Mouse (Mus musculus): ENCODE results near the gene Slc51b. TPM values are rescaled to one million over a fixed set of nuclear protein-coding genes. Genes with fewer than 3 reads are reported as not detected.
A peak's percentile ranks its signal among the peaks of the same experiment; 100 is the strongest.

Slc51b gene
- total RNA-seq, 2 experiments from 2014 or later = not detected

- DNase-seq = peak; percentile 67 to 71
Observed at GRCm38 (mm10) chr9:65408871-65409295, 13.9 kb downstream of the Slc51b start.

- no peak for DNase-seq
Observed at GRCm38 (mm10) chr9:65407861-65408260, 14.9 kb downstream of the Slc51b start.

DNA sequence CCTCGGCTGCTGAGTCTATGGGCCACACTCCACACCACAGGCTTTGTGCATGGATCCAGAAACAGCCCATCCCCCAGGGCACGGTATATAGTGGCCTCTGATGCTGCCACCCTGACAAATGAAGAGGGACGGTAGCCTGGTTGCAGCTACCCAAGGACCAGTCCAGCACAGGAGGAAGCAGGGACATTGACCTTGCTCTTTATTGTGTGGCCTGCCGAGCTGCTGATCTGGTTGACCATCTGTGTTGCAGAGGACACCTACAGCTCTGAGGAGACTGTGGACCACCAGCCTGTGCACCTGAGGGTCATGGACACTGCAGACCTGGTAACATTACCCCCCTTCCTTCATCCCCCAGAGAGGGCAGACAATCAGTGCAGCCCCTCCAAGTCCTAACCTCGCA lies 15.4 kb downstream of the Slc51b start:
- DNase-seq = no peak

GRCm38 (mm10) chr9:65405184-65405449 lies 17.6 kb downstream of the Slc51b start:
- peak in 1 of 2 experiments; percentile 37 for DNase-seq

DNA sequence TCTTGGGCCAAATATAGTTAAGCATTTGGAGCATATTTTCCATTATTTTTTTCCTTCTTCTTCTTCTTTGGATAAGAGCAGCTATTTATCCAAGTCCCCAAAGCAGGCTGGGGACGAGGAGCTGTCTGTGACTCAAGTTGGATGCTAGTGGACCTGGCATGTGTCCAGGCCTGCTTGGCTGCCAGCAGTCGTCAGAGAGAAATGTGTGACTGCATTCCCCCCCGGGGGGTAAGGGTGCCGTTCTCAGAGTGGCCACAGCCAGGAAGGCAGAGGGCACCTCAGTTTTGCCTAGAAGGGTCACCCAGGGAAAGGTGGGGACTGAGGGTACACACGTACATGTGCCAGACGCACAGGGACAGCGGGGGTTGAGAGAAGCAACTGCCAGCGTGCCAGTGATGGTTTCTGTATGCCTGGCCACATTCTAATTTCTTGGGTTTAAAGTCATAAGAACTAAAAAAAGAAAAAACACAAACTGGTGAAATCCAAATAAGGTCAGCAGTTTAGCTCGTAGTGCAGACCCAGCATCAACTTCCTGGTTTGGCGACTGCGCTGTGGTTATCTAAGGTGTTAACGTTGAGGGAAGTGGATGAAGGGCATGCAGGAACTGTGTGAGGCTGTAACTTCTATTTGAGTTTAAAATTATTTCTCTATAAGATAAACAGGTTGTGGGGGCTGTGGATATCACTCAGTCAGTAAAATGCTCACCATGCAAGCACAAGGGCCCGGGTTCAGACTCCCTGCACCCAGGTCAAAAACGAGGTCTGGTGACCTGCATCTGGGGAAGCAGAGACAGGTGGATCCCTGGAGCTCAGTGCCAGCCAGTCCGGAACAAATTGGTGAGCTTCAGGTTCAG lies 18.2 kb downstream of the Slc51b start:
- DNase-seq = peak; percentile 90 to 91

GRCm38 (mm10) chr9:65399934-65400333 lies 22.8 kb downstream of the Slc51b start:
- no peak for DNase-seq

DNA sequence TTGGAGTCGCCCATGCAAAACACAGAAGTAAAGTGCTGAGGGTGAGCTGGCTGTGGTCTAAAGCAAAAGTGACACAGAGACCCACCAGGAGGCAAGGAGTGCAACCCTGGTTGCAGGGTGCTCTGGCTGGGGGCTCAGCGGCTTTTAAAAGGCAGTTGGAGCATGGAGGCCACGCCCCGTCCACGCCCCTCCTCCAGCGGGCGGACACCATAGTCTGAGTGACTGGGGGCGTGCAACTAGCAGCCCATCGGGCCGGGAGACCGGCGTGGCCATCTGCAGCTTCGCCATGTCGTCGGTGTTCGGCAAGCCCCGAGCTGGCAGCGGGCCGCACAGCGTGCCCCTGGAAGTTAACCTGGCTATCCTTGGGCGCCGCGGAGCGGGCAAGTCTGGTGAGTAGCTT lies 24.5 kb downstream of the Slc51b start, which contains the start of gene Rasl12:
Gene Rasl12, plus strand, starts transcription at position 228 of the 400 bp plus-strand sequence.
- DNase-seq = peak; percentile 83

DNA sequence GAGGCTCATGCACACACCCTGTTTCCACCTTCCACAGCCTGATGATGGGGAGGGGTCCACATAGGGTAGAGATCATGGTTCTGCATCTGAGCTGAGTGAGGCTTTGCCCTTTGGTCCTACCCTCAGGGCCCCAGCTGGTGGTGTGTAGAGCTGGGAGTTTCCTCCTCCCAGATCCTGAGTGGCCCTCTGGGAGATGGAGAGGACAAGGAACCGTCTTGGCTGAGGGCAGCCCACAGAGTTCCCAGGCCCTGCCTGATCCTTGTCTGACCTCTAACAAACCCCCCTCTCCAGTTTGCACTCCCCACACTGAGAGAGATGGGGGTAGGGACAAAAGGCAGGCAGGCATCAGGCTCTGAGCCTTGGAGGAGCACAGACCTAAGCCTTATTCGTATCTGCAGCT lies 28.4 kb downstream of the Slc51b start:
- DNase-seq = peak in 1 of 2 experiments; percentile 61

GRCm38 (mm10) chr9:65393606-65394005 lies 29.1 kb downstream of the Slc51b start:
- DNase-seq = peak; percentile 47 to 61

DNA sequence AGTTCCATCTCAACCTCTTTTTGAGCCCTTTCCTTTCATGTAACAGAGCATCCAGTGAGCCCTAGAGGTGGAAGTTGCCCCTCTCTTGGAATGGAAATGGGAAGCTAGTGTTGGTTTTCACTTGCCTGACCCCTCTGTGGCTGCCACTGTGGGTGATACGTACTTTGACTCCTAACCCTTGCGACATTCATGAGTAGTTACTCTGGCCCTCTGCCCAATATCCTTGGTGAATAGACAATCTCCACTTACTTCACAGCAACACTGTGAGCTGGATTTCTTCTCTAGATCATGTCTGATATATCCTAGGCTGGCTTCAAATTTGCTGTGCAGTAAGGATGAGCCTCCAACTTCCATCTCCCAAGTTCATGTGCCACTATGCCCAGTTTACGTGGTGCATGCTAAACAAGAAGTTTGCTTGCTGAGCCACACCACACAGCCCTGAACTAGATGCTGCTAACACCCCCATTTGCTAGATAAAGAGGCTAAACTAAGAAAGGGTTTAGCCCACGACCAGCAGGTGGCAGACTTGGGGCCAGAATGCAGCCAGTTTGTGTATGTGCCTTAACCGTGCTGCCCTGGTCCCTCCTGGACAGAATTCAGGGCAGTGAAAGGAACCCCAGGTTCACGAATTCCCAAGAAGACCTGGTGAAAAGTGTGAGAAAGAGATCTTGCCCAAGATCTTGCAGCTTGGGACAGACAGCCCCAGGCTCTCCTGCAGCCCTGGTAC lies 30.0 kb downstream of the Slc51b start:
- peak; percentile 68 to 88 for DNase-seq

- DNase-seq = peak; percentile 56 to 57
Observed at GRCm38 (mm10) chr9:65391613-65391964, 31.2 kb downstream of the Slc51b start, which contains the start of gene Kbtbd13. TSS of gene Kbtbd13 (minus strand) at chr9:65391652.

GRCm38 (mm10) chr9:65390752-65391612 lies 31.8 kb downstream of the Slc51b start:
- DNase-seq = no peak

DNA sequence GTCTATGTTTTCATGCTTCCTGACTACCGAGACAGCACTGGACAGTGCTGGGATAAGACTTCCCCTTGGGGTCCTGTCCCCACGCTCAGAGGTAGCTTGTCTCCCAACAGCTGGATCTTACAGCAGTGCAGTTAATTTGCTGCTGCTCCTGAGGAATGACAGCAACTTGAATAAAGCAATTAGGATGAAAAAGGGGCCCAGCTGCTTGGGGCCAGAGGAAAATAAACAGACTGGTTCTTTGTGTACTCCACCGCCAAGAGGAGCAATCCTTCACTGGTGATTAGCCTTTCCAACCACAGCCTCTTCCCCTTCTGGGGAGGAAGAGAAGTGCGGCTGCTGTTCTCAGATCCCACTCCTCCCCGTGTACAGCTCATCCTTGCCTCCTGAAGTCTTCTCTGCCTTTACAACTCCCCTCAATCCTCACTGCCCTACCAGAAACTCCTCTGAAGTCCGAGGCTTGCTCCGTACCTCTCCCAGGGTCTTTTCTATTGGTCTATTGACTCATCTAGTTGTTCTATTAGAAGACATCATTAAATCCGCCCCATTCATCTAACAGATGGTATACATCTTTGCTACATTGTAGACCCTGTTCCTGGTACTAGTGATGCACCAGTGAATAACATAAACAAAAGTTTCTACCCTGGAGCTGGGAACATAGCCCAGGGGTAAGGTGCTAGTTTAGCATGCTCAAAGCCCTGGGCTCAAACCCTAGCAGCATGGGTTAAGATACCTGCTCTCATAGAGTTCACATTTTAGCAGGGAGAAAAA lies 36.2 kb downstream of the Slc51b start:
- DNase-seq = no peak

DNA sequence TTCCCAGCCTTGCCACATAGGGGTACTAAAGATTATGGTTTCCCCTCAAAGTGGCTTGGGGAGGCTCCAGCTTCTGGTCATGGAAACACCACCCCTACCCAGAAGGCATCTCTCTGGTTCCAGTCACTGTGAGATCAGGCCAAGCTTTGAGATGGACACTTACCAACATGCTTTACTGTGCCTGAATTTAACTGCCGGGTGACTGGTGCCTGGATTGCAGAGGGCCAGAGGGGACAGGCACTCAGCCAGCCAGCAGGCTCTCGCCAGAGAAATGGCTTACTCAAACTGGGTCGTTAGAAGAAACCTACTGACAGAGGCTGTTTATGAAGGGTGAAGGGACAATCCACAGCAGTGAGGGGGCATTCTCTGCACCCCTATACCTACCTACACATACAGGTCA lies 38.5 kb downstream of the Slc51b start:
- peak; percentile 56 to 59 for DNase-seq

DNA sequence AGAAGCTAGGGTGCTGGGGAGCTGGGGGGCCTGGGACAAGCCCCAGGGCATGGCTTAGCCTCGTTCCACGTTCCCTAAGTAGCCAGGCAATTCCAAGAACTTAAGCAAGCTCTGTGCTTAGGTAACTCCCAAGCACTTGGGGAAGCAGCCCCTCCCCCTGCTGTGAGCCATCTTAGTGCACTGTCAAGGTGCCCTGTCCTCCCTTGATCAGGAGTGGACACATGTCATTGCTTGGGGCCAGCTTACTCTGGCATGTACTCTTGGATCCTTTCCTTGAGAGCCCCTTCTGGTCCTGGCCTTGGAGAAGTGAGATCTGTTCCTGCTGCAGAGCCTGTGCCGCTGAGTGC lies 40.0 kb downstream of the Slc51b start:
- no peak for DNase-seq

GRCm38 (mm10) chr9:65382031-65382750 lies 40.6 kb downstream of the Slc51b start:
- no peak for DNase-seq

GRCm38 (mm10) chr9:65381017-65381590 lies 41.7 kb downstream of the Slc51b start:
- DNase-seq = no peak

- peak in 1 of 2 experiments; percentile 33 for DNase-seq
Observed at GRCm38 (mm10) chr9:65375163-65375934, 47.4 kb downstream of the Slc51b start.

- DNase-seq = peak in 1 of 2 experiments; percentile 58
Observed at GRCm38 (mm10) chr9:65374468-65375162, 48.1 kb downstream of the Slc51b start.
